Mouse (Mus musculus) CH12.LX (cell line): Measurements from ENCODE around the gene Slc25a21. TPM values are rescaled to one million over a fixed set of nuclear protein-coding genes. Genes with fewer than 3 reads are reported as not detected.

Source experiments
- DNase-seq: peaks from one replicate; pipeline ENCODE4 v3.0.0-alpha.2; 2013; ENCODE audit errors: extremely low read depth
- H3K27ac ChIP-seq: 2 replicates; pipeline ENCODE4 v1.5.1; 2012; ENCODE audit warnings: low read depth, mild to moderate bottlenecking, control low read depth, moderate library complexity; ENCODE audit not compliant: insufficient read depth
- H3K27me3 ChIP-seq: replicated peaks from 2 replicates; pipeline ENCODE3; 2012; ENCODE audit warnings: inconsistent platforms
- H3K36me3 ChIP-seq, 2 experiments: replicated peaks in 1 of 2; 2 replicates each; pipeline versions ENCODE3 to v1.6.1; 2012; ENCODE audit warnings: inconsistent platforms in 1 of 2, low read length in 1 of 2, mild to moderate bottlenecking in 1 of 2, mixed read lengths in 1 of 2, moderate library complexity in 1 of 2; ENCODE audit not compliant: control insufficient read depth in 1 of 2, insufficient read depth in 1 of 2
- H3K4me1 ChIP-seq, 2 experiments: 2 replicates each; pipeline ENCODE4 v1.6.1; 2012; ENCODE audit warnings: inconsistent platforms in 1 of 2, moderate library complexity in 1 of 2; ENCODE audit not compliant: insufficient read depth in 2 of 2, control insufficient read depth in 1 of 2
- H3K4me2 ChIP-seq: 2 replicates; pipeline ENCODE4 v1.6.1; 2012; ENCODE audit warnings: low read depth, mild to moderate bottlenecking, control low read depth; ENCODE audit not compliant: poor library complexity, insufficient read depth, severe bottlenecking
- H3K4me3 ChIP-seq, 3 experiments: fragments of 150-350 bp in 1 of 3; sonication (generic) in 1 of 3; replicated peaks in 1 of 3; 2 replicates each; pipeline versions ENCODE3 to v1.5.1; 2011 to 2012; ENCODE audit warnings: low read depth in 2 of 3, low read length in 2 of 3, mild to moderate bottlenecking in 2 of 3, moderate library complexity in 2 of 3, control low read depth in 1 of 3, improper control_type of control experiment in 1 of 3, inconsistent platforms in 1 of 3, mixed read lengths in 1 of 3; ENCODE audit not compliant: poor library complexity in 1 of 3
- H3K79me2 ChIP-seq: replicated peaks from 2 replicates; pipeline ENCODE4 v1.6.1; 2012; ENCODE audit warnings: mild to moderate bottlenecking, moderate library complexity; ENCODE audit not compliant: control insufficient read depth, poor library complexity, insufficient read depth, severe bottlenecking; ENCODE audit errors: extremely low read depth
- H3K9ac ChIP-seq: 2 replicates; pipeline ENCODE4 v1.6.1; 2012; ENCODE audit warnings: low read depth, mild to moderate bottlenecking, control low read depth, moderate library complexity; ENCODE audit not compliant: insufficient read depth
- H3K9me3 ChIP-seq: replicated peaks from 2 replicates; pipeline ENCODE3; 2012; ENCODE audit warnings: low read length, inconsistent platforms, mixed read lengths
- CHD1 ChIP-seq: IDR thresholded peaks from 2 replicates; pipeline ENCODE4 v1.6.1; 2012; ENCODE audit warnings: low read depth, low read length, improper control_type of control experiment, inconsistent platforms
- E2F4 ChIP-seq: IDR thresholded peaks from 2 replicates; pipeline ENCODE4 v1.6.1; 2011; ENCODE audit warnings: low read depth, low read length, improper control_type of control experiment; ENCODE audit not compliant: insufficient replicate concordance
- IRF4 ChIP-seq: IDR thresholded peaks from 2 replicates; pipeline ENCODE4 v1.6.1; 2014; ENCODE audit warnings: low read depth, mild to moderate bottlenecking, inconsistent platforms, low read length, improper control_type of control experiment
- JUND ChIP-seq: conservative IDR thresholded peaks from 2 replicates; pipeline ENCODE4 v1.6.1; 2011; ENCODE audit warnings: low read depth, low read length, improper control_type of control experiment
- KAT2A ChIP-seq: IDR thresholded peaks from 2 replicates; pipeline ENCODE4 v1.6.1; 2012; ENCODE audit warnings: low read length, improper control_type of control experiment, inconsistent platforms; ENCODE audit not compliant: insufficient replicate concordance
- MAZ ChIP-seq: IDR thresholded peaks from 2 replicates; pipeline ENCODE4 v1.6.1; 2012; ENCODE audit warnings: low read depth, mild to moderate bottlenecking, inconsistent platforms, low read length, improper control_type of control experiment, moderate library complexity
- MEF2A ChIP-seq: IDR thresholded peaks from 2 replicates; pipeline ENCODE4 v1.6.1; 2014; ENCODE audit warnings: low read depth, mild to moderate bottlenecking, inconsistent platforms, low read length, improper control_type of control experiment, borderline replicate concordance
- NELFE ChIP-seq: IDR thresholded peaks from 2 replicates; pipeline ENCODE4 v1.6.1; 2011; ENCODE audit warnings: low read depth, low read length, improper control_type of control experiment
- POLR2AphosphoS2 ChIP-seq: IDR thresholded peaks from 2 replicates; pipeline ENCODE4 v1.6.1; 2011; ENCODE audit warnings: low read depth, low read length, improper control_type of control experiment
- RAD21 ChIP-seq: IDR thresholded peaks from 2 replicates; pipeline ENCODE4 v1.6.1; 2011; ENCODE audit warnings: low read depth, mild to moderate bottlenecking, low read length, improper control_type of control experiment, moderate library complexity
- RCOR1 ChIP-seq: conservative IDR thresholded peaks from 2 replicates; pipeline ENCODE4 v1.6.1; 2012; ENCODE audit warnings: low read depth, mild to moderate bottlenecking, inconsistent platforms, low read length, improper control_type of control experiment
- SMC3 ChIP-seq: IDR thresholded peaks from 2 replicates; pipeline ENCODE4 v1.6.1; 2011; ENCODE audit warnings: low read depth, low read length, improper control_type of control experiment
- TBP ChIP-seq: conservative IDR thresholded peaks from 2 replicates; pipeline ENCODE4 v1.6.1; 2011; ENCODE audit warnings: low read depth, low read length, improper control_type of control experiment
- TCF12 ChIP-seq: IDR thresholded peaks from 2 replicates; pipeline ENCODE4 v1.6.1; 2014; ENCODE audit warnings: low read depth, mild to moderate bottlenecking, inconsistent platforms, low read length, improper control_type of control experiment
- UBTF ChIP-seq: IDR thresholded peaks from 2 replicates; pipeline ENCODE4 v1.6.1; 2012; ENCODE audit warnings: low read depth, mild to moderate bottlenecking, inconsistent platforms, low read length, improper control_type of control experiment, moderate library complexity
- ZMIZ1 ChIP-seq: IDR thresholded peaks from 2 replicates; pipeline ENCODE4 v1.6.1; 2012; ENCODE audit warnings: low read depth, mild to moderate bottlenecking, inconsistent platforms, low read length, improper control_type of control experiment
- ZNF384 ChIP-seq: IDR thresholded peaks from 2 replicates; pipeline ENCODE4 v1.6.1; 2012; ENCODE audit warnings: low read depth, low read length, improper control_type of control experiment, inconsistent platforms
- dilution Hi-C: fragments of 300-500 bp; cut with MboI; formaldehyde crosslinking; loops from 2 replicates; pipeline ENCODE4 v1.14.3; 2020; ENCODE audit warnings: low sequenced_read_pairs; ENCODE audit not compliant: extremely low pct_unique_long_range_greater_than_20kb, extremely low pct_ligation_motif_present
- in situ Hi-C: fragments of 300-500 bp; cut with MboI; formaldehyde crosslinking; loops from 3 replicates; pipeline ENCODE4 v1.14.3; 2019; ENCODE audit warnings: low sequenced_read_pairs, low pct_ligation_motif_present, low pct_unique_long_range_greater_than_20kb, mixed read lengths
- polyA plus RNA-seq: library from polyadenylated mRNA; unstranded; fragments of >175 nt; gene quantifications from 2 replicates; pipeline ENCODE4 v1.2.1, GENCODE M21; 2012; ENCODE audit warnings: low read depth; ENCODE audit not compliant: insufficient read length
- total RNA-seq, 2 experiments: library from RNA; depleted of rRNA; stranded (reverse); fragments of 300-350 nt in 1 of 2; fragments of >200 nt in 1 of 2; gene quantifications; 2 replicates each; pipeline ENCODE4 v1.2.3; 2012 to 2014

Gene Slc25a21
- total and polyA plus RNA-seq, 3 experiments, result not detected

DNA sequence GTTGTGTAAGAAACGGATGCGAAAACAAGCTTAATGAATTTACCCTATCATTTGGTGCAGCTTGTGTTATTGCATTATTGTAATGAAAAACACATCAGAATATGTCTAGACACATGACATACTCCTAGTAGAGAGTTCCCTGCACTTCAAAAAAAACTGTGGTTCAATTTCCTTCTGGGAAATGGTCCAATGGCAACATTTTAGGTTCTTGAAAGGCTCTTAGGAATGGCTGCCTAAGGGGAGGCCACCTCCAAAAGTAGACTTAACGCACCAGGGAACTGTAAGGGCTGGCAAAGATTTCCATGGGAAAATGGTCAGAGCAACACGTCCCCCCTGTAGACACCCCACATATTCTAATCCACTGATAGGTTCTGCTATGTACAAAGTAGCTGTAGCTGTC, 87.9 kb downstream of the Slc25a21 start:
- no peak for DNase-seq
- Histone ChIP-seq H3K27ac (no peak overlapping the region), H3K36me3 (no peaks in the 10 kb centered on the region), H3K4me3 (no peak overlapping the region), H3K9me3 (no peaks in the 10 kb centered on the region), H3K79me2 (no peaks in the 10 kb centered on the region), H3K4me1 (0 out of 4 replicates have a peak, but pooled peaks cover 0 to 3% of the 10 kb centered on the region in 2 experiments), H3K27me3 (no peaks in the 10 kb centered on the region), H3K4me2 (no peak overlapping the region), H3K9ac (no peak overlapping the region)
- in situ Hi-C loops (no loop called here), dilution Hi-C loops (no loop called here)
- TF ChIP-seq MEF2A (no peak), IRF4 (no peak), KAT2A (no peak), RAD21 (no peak), JUND (no peak), ZMIZ1 (no peak)

DNA sequence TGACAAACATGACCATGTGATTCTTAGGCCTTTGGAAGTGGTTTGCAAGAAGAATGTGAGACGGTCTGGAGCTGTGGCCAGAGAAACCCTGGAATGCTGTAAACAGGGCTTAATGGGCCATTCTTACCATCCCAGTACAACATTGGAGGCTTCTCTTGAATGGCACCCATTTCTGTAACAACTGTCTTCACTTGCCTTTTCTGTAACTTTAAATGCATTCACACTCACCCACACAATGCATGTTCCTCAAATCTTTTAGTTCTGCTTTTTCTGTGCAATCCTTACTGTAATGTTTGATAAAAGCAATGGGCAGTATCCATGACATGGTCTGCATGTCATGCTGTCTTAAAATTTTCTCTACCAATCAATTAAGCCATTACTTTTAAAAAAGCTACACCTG, 95.0 kb downstream of the Slc25a21 start:
- dilution Hi-C loops, result no loop called here
- H3K27me3 ChIP-seq, result no peaks in the 10 kb centered on the region

DNA sequence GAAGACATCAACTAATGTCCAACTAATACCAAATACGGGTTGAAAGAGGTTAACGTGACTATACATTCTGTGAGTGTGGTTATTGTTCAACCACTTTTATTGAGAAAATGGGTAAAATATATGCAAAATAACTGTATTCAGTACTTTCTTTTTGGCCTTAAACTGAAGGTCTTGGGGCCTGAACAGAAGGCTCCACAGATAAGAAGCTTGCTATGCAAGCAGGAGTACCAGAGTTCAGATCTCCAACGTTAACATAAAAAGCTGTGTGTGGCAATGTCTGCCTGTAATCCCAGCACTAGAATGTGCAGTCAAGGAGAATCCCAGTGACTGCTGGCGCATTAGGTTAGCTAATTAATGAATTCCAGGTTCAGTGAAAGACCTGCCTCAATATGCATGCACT, 96.7 kb downstream of the Slc25a21 start:
- no peak for TF ChIP-seq E2F4
- no peak for TF ChIP-seq UBTF
- no peak for TF ChIP-seq RAD21
- TF ChIP-seq POLR2AphosphoS2, result no peak
- TF ChIP-seq NELFE, result no peak
- no peak for TF ChIP-seq CHD1
- TF ChIP-seq RCOR1, result no peak
- no peaks in the 10 kb centered on the region for H3K36me3 ChIP-seq
- no peaks in the 10 kb centered on the region for H3K27me3 ChIP-seq
- H3K4me2 ChIP-seq, result no peak overlapping the region
- no peak overlapping the region for H3K27ac ChIP-seq
- 0 out of 4 replicates have a peak, but pooled peaks cover 0 to 2% of the 10 kb centered on the region in 2 experiments for H3K4me1 ChIP-seq
- no peaks in the 10 kb centered on the region for H3K9me3 ChIP-seq
- no peak for DNase-seq
- H3K79me2 ChIP-seq, result no peaks in the 10 kb centered on the region
- in situ Hi-C loops (no loop called here), dilution Hi-C loops (no loop called here)
- H3K4me3 ChIP-seq, result no peak overlapping the region
- H3K9ac ChIP-seq, result no peak overlapping the region

More for the DNA sequence above, 95.0 kb downstream of the Slc25a21 start:
- no peak for TF ChIP-seq ZNF384
- TF ChIP-seq TCF12, result no peak
- no peak for TF ChIP-seq TBP
- no peak for TF ChIP-seq RCOR1
- no peak for TF ChIP-seq SMC3
- no peak for TF ChIP-seq MAZ
- Histone ChIP-seq H3K36me3 (no peaks in the 10 kb centered on the region), H3K4me2 (no peak overlapping the region), H3K79me2 (no peaks in the 10 kb centered on the region), H3K27ac (no peak overlapping the region), H3K4me1 (0 out of 4 replicates have a peak, but pooled peaks cover 0 to 2% of the 10 kb centered on the region in 2 experiments), H3K4me3 (no peak overlapping the region), H3K9me3 (no peaks in the 10 kb centered on the region), H3K9ac (no peak overlapping the region)
- in situ Hi-C loops, result no loop called here
- no peak for DNase-seq
